Mouse (Mus musculus) stomach, embryonic 15.5 days (tissue): ENCODE measurements around the gene Klhdc7b. TPM values are rescaled to one million over a fixed set of nuclear protein-coding genes. Genes with fewer than 3 reads are reported as not detected.

Source experiments
- ATAC-seq: fragments of 200-750 bp; cut with Nextera tagmentation; 2 replicates; pipeline ENCODE4 v1.8.0; 2017; ENCODE audit warnings: low read depth, moderate number of reproducible peaks, moderate TSS enrichment; ENCODE audit not compliant: insufficient read depth, low FRiP score
- H3K27ac ChIP-seq: fragments of 300-500 bp; sonication (generic); 2 replicates; pipeline ENCODE4 v1.5.1; 2015; ENCODE audit warnings: mild to moderate bottlenecking, inconsistent platforms
- H3K27me3 ChIP-seq: fragments of 300-500 bp; sonication (generic); replicated peaks from 2 replicates; pipeline ENCODE4 v1.6.1; 2015; ENCODE audit warnings: inconsistent platforms
- H3K36me3 ChIP-seq: fragments of 300-500 bp; sonication (generic); 2 replicates; pipeline ENCODE4 v1.6.1; 2015; ENCODE audit warnings: inconsistent platforms
- H3K4me1 ChIP-seq: fragments of 300-500 bp; sonication (generic); 2 replicates; pipeline ENCODE4 v1.6.1; 2015; ENCODE audit warnings: inconsistent platforms
- H3K4me2 ChIP-seq: fragments of 300-500 bp; sonication (generic); 2 replicates; pipeline ENCODE4 v1.6.1; 2015; ENCODE audit warnings: mild to moderate bottlenecking, inconsistent platforms
- H3K4me3 ChIP-seq: fragments of 300-500 bp; sonication (generic); replicated peaks from 2 replicates; pipeline ENCODE4 v1.5.1; 2015; ENCODE audit warnings: inconsistent platforms
- H3K9ac ChIP-seq: fragments of 300-500 bp; sonication (generic); 2 replicates; pipeline ENCODE4 v1.6.1; 2015; ENCODE audit warnings: inconsistent platforms
- H3K9me3 ChIP-seq: fragments of 300-500 bp; sonication (generic); 2 replicates; pipeline ENCODE4 v1.6.1; 2016; ENCODE audit warnings: inconsistent platforms
- WGBS: fragments of 180-500 bp; shearing (Covaris S2); methylation state at CpG from one replicate; pipeline ENCODE4 v1.1.7; 2015; 5-methylcytosine and 5-hydroxymethylcytosine counted together
- polyA plus RNA-seq: library from polyadenylated mRNA; unstranded; fragments of >200 nt; fragmentation: Nextera tagmentation; extraction: Ambion mirVana; gene quantifications from 2 replicates; pipeline ENCODE4 v1.2.1, GENCODE M21; 2015

The Klhdc7b gene
- polyA plus RNA-seq, 1 experiment from 2014 or later = not detected

GRCm38 (mm10) chr15:89404831-89405623 lies 20.3 kb downstream of the Klhdc7b start:
- no peak overlapping the region for H3K4me2 ChIP-seq
- no peaks in the 10 kb centered on the region for H3K36me3 ChIP-seq
- 77% methylated on average over 10 of the region's 10 CpGs for WGBS
- H3K9ac ChIP-seq = no peak overlapping the region
- no peaks in the 10 kb centered on the region for H3K9me3 ChIP-seq
- H3K27me3 ChIP-seq = no peaks in the 10 kb centered on the region
- H3K4me1 ChIP-seq = no peaks in the 10 kb centered on the region
- ATAC-seq = no peak
- no peak overlapping the region for H3K27ac ChIP-seq
- no peak overlapping the region for H3K4me3 ChIP-seq

- Histone ChIP-seq H3K4me2 (no peak overlapping the region), H3K4me1 (no peaks in the 10 kb centered on the region), H3K9me3 (no peaks in the 10 kb centered on the region), H3K4me3 (no peak overlapping the region), H3K27ac (no peak overlapping the region), H3K9ac (no peak overlapping the region), H3K27me3 (no peaks in the 10 kb centered on the region), H3K36me3 (no peaks in the 10 kb centered on the region)
- no peak for ATAC-seq
Observed at GRCm38 (mm10) chr15:89406691-89407090, 22.0 kb downstream of the Klhdc7b start.

GRCm38 (mm10) chr15:89410118-89410517 lies 25.4 kb downstream of the Klhdc7b start, which contains the start of gene Syce3:
Gene Syce3 (minus strand): TSS chr15:89410503.
- no peaks in the 10 kb centered on the region for H3K27me3 ChIP-seq
- H3K9ac ChIP-seq = no peak within 1 kb of the TSS
- H3K36me3 ChIP-seq = no peaks in the 10 kb centered on the region
- H3K4me1 ChIP-seq = no peaks in the 10 kb centered on the region
- no peak within 1 kb of the TSS for H3K4me3 ChIP-seq
- no peak within 1 kb of the TSS for H3K27ac ChIP-seq
- no peak for ATAC-seq
- WGBS = 87% methylated on average over 22 of the region's 24 CpGs
- no peak within 1 kb of the TSS for H3K4me2 ChIP-seq
- H3K9me3 ChIP-seq = no peaks in the 10 kb centered on the region

- Histone ChIP-seq H3K27me3 (no peaks in the 10 kb centered on the region), H3K27ac (no peak overlapping the region), H3K9me3 (no peaks in the 10 kb centered on the region), H3K4me1 (no peaks in the 10 kb centered on the region), H3K9ac (no peak overlapping the region), H3K4me2 (no peak overlapping the region), H3K36me3 (peaks cover under 1% of the 10 kb centered on the region; the same call in 1 of the 2 replicates), H3K4me3 (no peak overlapping the region)
- 85% methylated on average over 8 of the region's 8 CpGs for WGBS
- ATAC-seq = no peak
Observed at GRCm38 (mm10) chr15:89415282-89415681, 30.6 kb downstream of the Klhdc7b start.

GRCm38 (mm10) chr15:89421938-89422337 lies 37.2 kb downstream of the Klhdc7b start:
- Histone ChIP-seq H3K4me3 (no peak overlapping the region), H3K4me2 (no peak overlapping the region), H3K36me3 (peaks cover 9% of the 10 kb centered on the region; the same call in 1 of the 2 replicates), H3K9ac (no peak overlapping the region), H3K27me3 (no peaks in the 10 kb centered on the region), H3K4me1 (no peaks in the 10 kb centered on the region), H3K9me3 (no peaks in the 10 kb centered on the region), H3K27ac (no peak overlapping the region)
- WGBS = 93% methylated on average over 9 of the region's 9 CpGs
- no peak for ATAC-seq

- peaks cover 7% of the 10 kb centered on the region for H3K4me1 ChIP-seq
- H3K36me3 ChIP-seq = peaks cover 9% of the 10 kb centered on the region; the same call in 1 of the 2 replicates
- H3K27ac ChIP-seq = no peak overlapping the region
- no peak overlapping the region for H3K4me2 ChIP-seq
- H3K9ac ChIP-seq = no peak overlapping the region
- no peak for ATAC-seq
- H3K27me3 ChIP-seq = no peaks in the 10 kb centered on the region
- no peak overlapping the region for H3K4me3 ChIP-seq
- no peaks in the 10 kb centered on the region for H3K9me3 ChIP-seq
- WGBS = 80% methylated on average over 8 of the region's 8 CpGs
Observed at GRCm38 (mm10) chr15:89424621-89425020, 39.9 kb downstream of the Klhdc7b start.

GRCm38 (mm10) chr15:89425711-89426121 lies 41.0 kb downstream of the Klhdc7b start, which contains the start of gene Cpt1b:
Gene Cpt1b (minus strand): TSS chr15:89425863.
- Histone ChIP-seq H3K27me3 (no peaks in the 10 kb centered on the region), H3K27ac (no peak within 1 kb of the TSS), H3K4me3 (no peak within 1 kb of the TSS), H3K4me1 (peaks cover 7% of the 10 kb centered on the region), H3K4me2 (no peak within 1 kb of the TSS), H3K9me3 (no peaks in the 10 kb centered on the region), H3K36me3 (0 out of 2 replicates have a peak, but pooled peaks cover 4% of the 10 kb centered on the region), H3K9ac (no peak within 1 kb of the TSS)
- WGBS = 33% methylated on average over 6 of the region's 6 CpGs
- no peak for ATAC-seq

GRCm38 (mm10) chr15:89426716-89427115 lies 42.0 kb downstream of the Klhdc7b start:
- Histone ChIP-seq H3K27me3 (no peaks in the 10 kb centered on the region), H3K4me2 (no peak overlapping the region), H3K4me1 (peaks cover 7% of the 10 kb centered on the region), H3K9ac (no peak overlapping the region), H3K36me3 (0 out of 2 replicates have a peak, but pooled peaks cover 4% of the 10 kb centered on the region), H3K9me3 (no peaks in the 10 kb centered on the region), H3K4me3 (no peak overlapping the region), H3K27ac (no peak overlapping the region)
- no peak for ATAC-seq
- WGBS = 91% methylated on average over 10 of the region's 10 CpGs

GRCm38 (mm10) chr15:89428136-89428790 lies 43.5 kb downstream of the Klhdc7b start:
- Histone ChIP-seq H3K27me3 (no peaks in the 10 kb centered on the region), H3K27ac (no peak overlapping the region), H3K4me2 (peak overlapping the region; percentile 94), H3K9me3 (no peaks in the 10 kb centered on the region), H3K4me1 (peaks cover 7% of the 10 kb centered on the region), H3K9ac (no peak overlapping the region), H3K36me3 (0 out of 2 replicates have a peak, but pooled peaks cover 4% of the 10 kb centered on the region), H3K4me3 (peak overlapping the region; percentile 73)
- 81% methylated on average over 19 of the region's 19 CpGs for WGBS
- ATAC-seq = no peak

- H3K9ac ChIP-seq = peak overlapping the region; percentile 62
- H3K27ac ChIP-seq = peak overlapping the region; percentile 98
- 4% methylated on average over 22 of the region's 22 CpGs for WGBS
- no peaks in the 10 kb centered on the region for H3K27me3 ChIP-seq
- 0 out of 2 replicates have a peak, but pooled peaks cover 4% of the 10 kb centered on the region for H3K36me3 ChIP-seq
- peak overlapping the region; percentile 94 for H3K4me2 ChIP-seq
- H3K9me3 ChIP-seq = no peaks in the 10 kb centered on the region
- ATAC-seq = peak; percentile 31; the same call in 1 of the 2 replicates
- peaks cover 7% of the 10 kb centered on the region for H3K4me1 ChIP-seq
- peak overlapping the region; percentile 73 for H3K4me3 ChIP-seq
Observed at GRCm38 (mm10) chr15:89428821-89429351, 44.2 kb downstream of the Klhdc7b start.

GRCm38 (mm10) chr15:89429352-89430221 lies 44.9 kb downstream of the Klhdc7b start, which contains the start of the genes C730034F03Rik, Gm44502 and Chkb:
Gene C730034F03Rik (plus strand): TSS chr15:89429589.
Gene Gm44502 (minus strand): TSS chr15:89429696.
Gene Chkb (minus strand): TSS chr15:89429908.
- Histone ChIP-seq H3K4me1 (peaks cover 7% of the 10 kb centered on the region), H3K27ac (peak within 1 kb of the TSS; percentile 98), H3K9ac (peak within 1 kb of the TSS; percentile 62), H3K4me2 (peak within 1 kb of the TSS; percentile 94), H3K4me3 (peak within 1 kb of the TSS; percentile 73), H3K36me3 (0 out of 2 replicates have a peak, but pooled peaks cover 4% of the 10 kb centered on the region), H3K9me3 (no peaks in the 10 kb centered on the region), H3K27me3 (no peaks in the 10 kb centered on the region)
- ATAC-seq = peak; percentile 93
- under 1% methylated on average over 70 of the region's 70 CpGs for WGBS
